Mouse (Mus musculus): ENCODE measurements around the gene Rassf8. TPM values are rescaled to one million over a fixed set of nuclear protein-coding genes. Genes with fewer than 3 reads are reported as not detected.

Rassf8 gene
- polyA plus RNA-seq, 1 experiment from 2014 or later = 3.8 TPM

DNA sequence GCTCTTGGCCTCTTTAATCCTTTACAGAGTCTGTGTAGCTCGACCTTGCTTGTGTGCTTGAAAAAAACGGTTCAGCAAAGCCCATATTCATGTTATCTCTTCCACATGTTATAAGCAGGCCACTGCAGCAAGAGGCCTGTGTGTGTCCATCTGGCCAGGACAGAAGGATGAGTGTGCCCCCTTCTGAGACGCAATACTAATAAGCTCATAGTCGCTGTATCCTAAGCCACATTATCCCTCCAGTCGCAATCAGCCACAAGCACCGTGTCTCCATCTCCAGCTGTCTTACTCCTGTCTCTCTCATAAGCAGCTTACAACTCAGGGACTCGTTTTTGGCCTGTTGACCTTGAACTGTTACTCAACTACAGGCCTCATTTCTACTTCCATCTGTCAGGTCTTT, 24.0 kb upstream of the Rassf8 start:
- H3K9ac ChIP-seq (ENCODE audit: low read length) = no peak overlapping the region
- H3K9me3 ChIP-seq (ENCODE audit: control insufficient read depth, low read length) = no peaks in the 10 kb centered on the region
- no peak overlapping the region for H3K4me2 ChIP-seq
- no peaks in the 10 kb centered on the region; the same call in 1 of the 2 replicates for H3K4me1 ChIP-seq (ENCODE audit: control insufficient read depth, insufficient read depth, low read length)
- no peak overlapping the region for H3K4me3 ChIP-seq (ENCODE audit: low read depth, low read length)
- 56% methylated on average over 7 of the region's 7 CpGs for WGBS
- ATAC-seq (ENCODE audit: low FRiP score) = no peak
- H3K27ac ChIP-seq (ENCODE audit: low read depth, low read length) = no peak overlapping the region
- no peak for DNase-seq (ENCODE audit: low spot score, missing footprints)
- no peaks in the 10 kb centered on the region for H3K27me3 ChIP-seq (ENCODE audit: control insufficient read depth, insufficient read depth, low read length)
- H3K36me3 ChIP-seq (ENCODE audit: control insufficient read depth, insufficient read depth, low read length) = no peaks in the 10 kb centered on the region

DNA sequence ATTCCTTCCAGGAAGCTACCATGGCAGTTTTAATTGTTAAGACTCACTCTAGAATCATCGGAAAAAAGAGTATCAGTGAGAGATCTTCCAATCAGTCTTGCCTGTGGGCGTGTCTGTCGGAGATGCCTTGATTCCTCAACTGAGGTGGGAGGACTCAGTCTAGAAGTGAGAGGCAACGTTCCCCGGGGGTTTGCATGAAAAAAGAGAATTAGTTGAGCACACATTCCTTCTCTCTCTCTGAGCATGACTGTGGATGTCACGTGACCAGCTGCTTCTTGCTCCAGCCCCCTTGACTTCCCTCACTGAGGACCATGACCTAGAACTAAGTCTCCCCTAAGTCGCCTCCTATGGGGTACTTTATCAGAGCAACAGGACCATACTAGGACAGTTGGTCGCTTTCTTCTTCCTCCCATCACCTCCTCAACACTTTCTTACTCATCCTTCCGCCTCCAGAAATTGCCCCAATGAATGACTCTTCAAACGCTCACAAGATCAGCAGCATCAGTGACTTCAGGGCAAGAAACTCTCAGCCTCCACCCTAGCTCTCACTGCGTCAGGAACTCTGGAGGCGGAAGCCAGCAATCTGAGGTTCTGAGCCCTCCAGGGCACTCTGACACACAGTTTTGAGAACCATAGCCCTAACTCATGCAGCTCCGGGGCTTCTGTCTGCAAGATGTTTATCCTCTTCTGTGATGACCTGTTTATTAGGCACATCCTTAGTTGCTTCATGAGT, 23.3 kb upstream of the Rassf8 start:
- no peak overlapping the region for H3K4me3 ChIP-seq (ENCODE audit: low read depth, low read length)
- WGBS = 82% methylated on average over 13 of the region's 13 CpGs
- H3K27ac ChIP-seq (ENCODE audit: low read depth, low read length) = no peak overlapping the region
- DNase-seq (ENCODE audit: low spot score, missing footprints) (no peak), ATAC-seq (ENCODE audit: low FRiP score) (no peak)
- no peaks in the 10 kb centered on the region; the same call in 1 of the 2 replicates for H3K4me1 ChIP-seq (ENCODE audit: control insufficient read depth, insufficient read depth, low read length)
- H3K9me3 ChIP-seq (ENCODE audit: control insufficient read depth, low read length) = no peaks in the 10 kb centered on the region
- H3K9ac ChIP-seq (ENCODE audit: low read length) = no peak overlapping the region
- H3K27me3 ChIP-seq (ENCODE audit: control insufficient read depth, insufficient read depth, low read length) = no peaks in the 10 kb centered on the region
- H3K4me2 ChIP-seq = no peak overlapping the region
- no peaks in the 10 kb centered on the region for H3K36me3 ChIP-seq (ENCODE audit: control insufficient read depth, insufficient read depth, low read length)

DNA sequence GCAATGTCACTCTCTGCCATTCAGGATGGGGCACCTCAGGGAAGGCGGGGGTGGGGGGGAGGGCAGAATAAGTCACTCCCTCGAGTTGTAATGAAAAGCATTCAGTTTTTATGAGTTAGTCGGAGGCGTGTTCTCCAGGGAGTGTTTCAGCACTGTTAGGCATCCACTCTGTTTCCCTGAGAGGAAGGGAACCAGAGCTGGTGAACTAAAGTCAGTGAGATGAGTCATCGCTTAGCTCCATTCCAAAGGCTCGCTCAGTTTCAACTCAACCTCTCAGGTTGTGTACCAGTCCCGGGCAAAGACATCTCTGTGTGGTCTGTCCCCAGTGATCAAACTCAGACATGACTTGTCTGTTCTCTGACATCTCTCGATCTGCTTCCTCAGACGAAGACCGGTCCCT, 20.7 kb upstream of the Rassf8 start:
- WGBS = 86% methylated on average over 10 of the region's 10 CpGs
- H3K4me2 ChIP-seq = no peak overlapping the region
- H3K4me1 ChIP-seq (ENCODE audit: control insufficient read depth, insufficient read depth, low read length) = no peaks in the 10 kb centered on the region; the same call in 1 of the 2 replicates
- no peak overlapping the region for H3K4me3 ChIP-seq (ENCODE audit: low read depth, low read length)
- H3K36me3 ChIP-seq (ENCODE audit: control insufficient read depth, insufficient read depth, low read length) = no peaks in the 10 kb centered on the region
- H3K27me3 ChIP-seq (ENCODE audit: control insufficient read depth, insufficient read depth, low read length) = no peaks in the 10 kb centered on the region
- no peaks in the 10 kb centered on the region for H3K9me3 ChIP-seq (ENCODE audit: control insufficient read depth, low read length)
- DNase-seq (ENCODE audit: low spot score, missing footprints) (no peak), ATAC-seq (ENCODE audit: low FRiP score) (no peak)
- no peak overlapping the region for H3K9ac ChIP-seq (ENCODE audit: low read length)
- no peak overlapping the region for H3K27ac ChIP-seq (ENCODE audit: low read depth, low read length)

DNA sequence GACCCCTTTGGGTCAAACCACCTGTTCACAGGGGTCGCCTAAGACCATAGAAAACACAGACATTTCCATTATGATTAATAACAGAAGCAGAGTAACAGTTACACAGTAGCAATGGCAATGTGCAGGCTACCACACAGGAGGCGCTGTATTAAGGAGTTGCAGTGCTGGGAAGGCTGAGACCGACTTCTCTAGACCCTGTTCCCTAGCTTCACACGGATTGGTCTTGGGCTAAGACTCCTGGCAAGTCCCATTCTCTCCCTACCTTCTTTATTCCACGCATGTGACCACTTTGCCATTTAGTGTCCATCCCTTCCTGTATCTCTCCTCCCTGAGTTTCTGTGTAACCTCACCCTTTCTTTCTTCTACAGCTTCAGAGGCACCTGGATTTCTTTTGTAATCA, 19.6 kb upstream of the Rassf8 start:
- Histone ChIP-seq H3K9me3 (ENCODE audit: control insufficient read depth, low read length) (no peaks in the 10 kb centered on the region), H3K4me2 (no peak overlapping the region), H3K27me3 (ENCODE audit: control insufficient read depth, insufficient read depth, low read length) (no peaks in the 10 kb centered on the region), H3K4me1 (ENCODE audit: control insufficient read depth, insufficient read depth, low read length) (no peaks in the 10 kb centered on the region; the same call in 1 of the 2 replicates), H3K9ac (ENCODE audit: low read length) (no peak overlapping the region), H3K27ac (ENCODE audit: low read depth, low read length) (no peak overlapping the region), H3K4me3 (ENCODE audit: low read depth, low read length) (no peak overlapping the region), H3K36me3 (ENCODE audit: control insufficient read depth, insufficient read depth, low read length) (no peaks in the 10 kb centered on the region)
- ATAC-seq (ENCODE audit: low FRiP score) (no peak), DNase-seq (ENCODE audit: low spot score, missing footprints) (no peak)
- WGBS = 54% methylated on average over 5 of the region's 5 CpGs

DNA sequence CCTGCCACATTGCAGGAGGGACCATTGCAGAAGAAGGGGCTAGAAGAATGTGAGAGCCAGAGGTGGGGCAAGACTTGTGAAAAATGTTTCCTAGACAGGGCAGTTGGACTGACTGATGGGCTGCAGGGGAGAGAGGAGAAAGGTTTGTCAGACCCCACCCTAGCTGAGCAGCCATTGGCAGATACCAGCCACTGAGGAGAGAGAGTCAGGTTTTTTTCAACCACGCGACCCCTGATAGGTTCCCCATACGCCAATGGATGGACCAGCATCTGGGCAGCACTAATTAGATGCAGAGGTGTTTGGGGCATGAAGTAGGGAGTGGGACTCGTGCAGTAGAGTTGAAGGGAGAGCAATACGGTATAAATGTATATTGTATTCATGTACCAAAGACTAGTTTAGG, 13.7 kb upstream of the Rassf8 start:
- WGBS = 67% methylated on average over 5 of the region's 5 CpGs
- DNase-seq (ENCODE audit: low spot score, missing footprints) = no peak
- Histone ChIP-seq H3K9me3 (ENCODE audit: control insufficient read depth, low read length) (no peaks in the 10 kb centered on the region), H3K27ac (ENCODE audit: low read depth, low read length) (no peak overlapping the region), H3K4me2 (no peak overlapping the region), H3K36me3 (ENCODE audit: control insufficient read depth, insufficient read depth, low read length) (no peaks in the 10 kb centered on the region), H3K9ac (ENCODE audit: low read length) (no peak overlapping the region), H3K4me1 (ENCODE audit: control insufficient read depth, insufficient read depth, low read length) (no peaks in the 10 kb centered on the region), H3K27me3 (ENCODE audit: control insufficient read depth, insufficient read depth, low read length) (no peaks in the 10 kb centered on the region), H3K4me3 (ENCODE audit: low read depth, low read length) (no peak overlapping the region)
- no peak for ATAC-seq (ENCODE audit: low FRiP score)

DNA sequence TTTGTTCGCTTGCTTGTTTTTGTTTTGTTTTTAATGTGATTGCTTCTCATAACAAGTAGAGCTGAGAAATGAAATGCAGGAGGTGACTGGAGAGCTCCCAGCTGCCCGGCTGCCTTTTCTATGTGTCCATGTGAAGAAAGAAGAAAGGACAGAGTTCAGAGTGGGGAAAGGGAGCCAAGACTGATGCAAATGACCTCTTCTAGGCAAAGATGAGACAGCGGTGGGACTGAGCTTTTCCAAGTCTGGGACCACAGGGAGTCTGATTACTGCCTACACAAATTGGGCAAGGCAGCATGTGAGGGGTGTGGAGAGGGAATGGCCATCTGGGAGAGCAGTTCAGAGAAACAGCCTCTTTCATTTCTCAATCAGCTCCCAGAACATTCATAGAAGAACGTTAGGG, 13.3 kb upstream of the Rassf8 start:
- Histone ChIP-seq H3K27ac (ENCODE audit: low read depth, low read length) (no peak overlapping the region), H3K4me3 (ENCODE audit: low read depth, low read length) (no peak overlapping the region), H3K4me2 (no peak overlapping the region), H3K9me3 (ENCODE audit: control insufficient read depth, low read length) (no peaks in the 10 kb centered on the region), H3K27me3 (ENCODE audit: control insufficient read depth, insufficient read depth, low read length) (no peaks in the 10 kb centered on the region), H3K36me3 (ENCODE audit: control insufficient read depth, insufficient read depth, low read length) (no peaks in the 10 kb centered on the region), H3K4me1 (ENCODE audit: control insufficient read depth, insufficient read depth, low read length) (no peaks in the 10 kb centered on the region), H3K9ac (ENCODE audit: low read length) (no peak overlapping the region)
- no peak for DNase-seq (ENCODE audit: low spot score, missing footprints)
- 81% methylated on average over 4 of the region's 4 CpGs for WGBS
- no peak for ATAC-seq (ENCODE audit: low FRiP score)

DNA sequence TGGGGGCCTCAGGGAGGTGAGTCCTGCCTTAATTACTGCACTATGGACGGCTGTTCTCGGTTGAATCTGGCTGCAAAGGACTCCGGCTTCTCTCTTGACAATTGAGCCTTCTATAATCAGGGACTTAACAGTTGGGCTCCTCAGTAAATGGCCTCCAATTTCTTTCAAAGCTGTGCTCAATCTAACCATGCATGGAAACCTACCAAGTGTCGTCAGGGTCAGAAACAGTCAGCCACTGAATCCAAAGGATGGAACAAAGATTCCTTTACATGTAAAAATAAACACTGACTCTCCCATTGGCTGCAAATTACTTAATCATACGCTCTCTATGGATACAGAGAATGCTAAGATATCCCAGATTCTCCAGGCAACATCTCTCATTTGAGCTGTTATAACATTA, 12.6 kb upstream of the Rassf8 start:
- Histone ChIP-seq H3K9ac (ENCODE audit: low read length) (no peak overlapping the region), H3K27me3 (ENCODE audit: control insufficient read depth, insufficient read depth, low read length) (no peaks in the 10 kb centered on the region), H3K4me3 (ENCODE audit: low read depth, low read length) (no peak overlapping the region), H3K36me3 (ENCODE audit: control insufficient read depth, insufficient read depth, low read length) (no peaks in the 10 kb centered on the region), H3K4me2 (no peak overlapping the region), H3K4me1 (ENCODE audit: control insufficient read depth, insufficient read depth, low read length) (no peaks in the 10 kb centered on the region), H3K9me3 (ENCODE audit: control insufficient read depth, low read length) (no peaks in the 10 kb centered on the region), H3K27ac (ENCODE audit: low read depth, low read length) (no peak overlapping the region)
- 37% methylated on average over 5 of the region's 5 CpGs for WGBS
- ATAC-seq (ENCODE audit: low FRiP score) (no peak), DNase-seq (ENCODE audit: low spot score, missing footprints) (no peak)

DNA sequence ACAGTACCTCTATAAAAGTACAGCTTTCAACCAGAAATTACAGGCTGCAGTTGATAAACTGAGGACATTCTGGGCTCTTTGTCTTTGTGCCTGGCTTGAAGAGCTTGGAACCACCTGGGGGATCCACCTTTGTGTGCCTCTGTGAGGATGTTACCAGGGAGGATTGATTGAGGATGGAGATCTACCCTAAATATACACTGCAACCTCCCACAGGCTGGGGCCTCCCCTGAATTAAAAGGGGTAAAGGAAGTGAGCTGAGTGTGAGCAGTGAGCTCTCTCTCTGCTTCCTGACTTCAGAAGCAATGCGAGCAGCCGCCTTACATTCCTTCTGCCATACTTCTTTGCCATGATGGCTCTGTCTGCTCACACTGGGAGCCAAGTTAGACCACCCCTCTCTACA, 10.4 kb upstream of the Rassf8 start:
- H3K36me3 ChIP-seq (ENCODE audit: control insufficient read depth, insufficient read depth, low read length) = no peaks in the 10 kb centered on the region
- 64% methylated on average over 2 of the region's 2 CpGs for WGBS
- no peaks in the 10 kb centered on the region for H3K27me3 ChIP-seq (ENCODE audit: control insufficient read depth, insufficient read depth, low read length)
- H3K27ac ChIP-seq (ENCODE audit: low read depth, low read length) = no peak overlapping the region
- no peaks in the 10 kb centered on the region for H3K9me3 ChIP-seq (ENCODE audit: control insufficient read depth, low read length)
- DNase-seq (ENCODE audit: low spot score, missing footprints) (no peak), ATAC-seq (ENCODE audit: low FRiP score) (no peak)
- H3K9ac ChIP-seq (ENCODE audit: low read length) = no peak overlapping the region
- no peak overlapping the region for H3K4me3 ChIP-seq (ENCODE audit: low read depth, low read length)
- H3K4me2 ChIP-seq = no peak overlapping the region
- no peaks in the 10 kb centered on the region for H3K4me1 ChIP-seq (ENCODE audit: control insufficient read depth, insufficient read depth, low read length)

DNA sequence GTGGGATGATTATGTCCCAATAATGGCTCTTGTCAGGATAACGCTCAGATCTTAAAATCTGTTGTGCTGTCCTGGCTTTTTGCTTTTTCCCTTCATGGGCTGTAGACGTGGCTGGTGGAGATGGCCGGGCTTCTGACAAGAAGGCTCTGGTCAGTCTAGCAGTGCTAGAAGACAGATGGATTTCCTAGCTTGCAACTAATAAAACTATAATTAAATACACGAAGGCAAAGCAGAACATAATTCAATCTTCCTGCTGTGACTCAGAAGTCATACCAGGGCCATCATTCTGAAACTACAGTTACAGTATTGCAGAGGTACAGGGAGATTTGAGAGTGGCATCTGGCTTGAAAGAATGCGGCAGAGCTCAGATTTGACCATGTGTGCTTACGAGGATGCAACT, 7.3 kb upstream of the Rassf8 start:
- H3K27me3 ChIP-seq (ENCODE audit: control insufficient read depth, insufficient read depth, low read length) = no peaks in the 10 kb centered on the region
- no peaks in the 10 kb centered on the region for H3K36me3 ChIP-seq (ENCODE audit: control insufficient read depth, insufficient read depth, low read length)
- no peak overlapping the region for H3K4me2 ChIP-seq
- WGBS = 89% methylated on average over 6 of the region's 6 CpGs
- ATAC-seq (ENCODE audit: low FRiP score) (no peak), DNase-seq (ENCODE audit: low spot score, missing footprints) (no peak)
- H3K4me1 ChIP-seq (ENCODE audit: control insufficient read depth, insufficient read depth, low read length) = no peaks in the 10 kb centered on the region
- no peak overlapping the region for H3K27ac ChIP-seq (ENCODE audit: low read depth, low read length)
- H3K9ac ChIP-seq (ENCODE audit: low read length) = no peak overlapping the region
- H3K4me3 ChIP-seq (ENCODE audit: low read depth, low read length) = no peak overlapping the region
- no peaks in the 10 kb centered on the region for H3K9me3 ChIP-seq (ENCODE audit: control insufficient read depth, low read length)
